In genomic region chr4:141060426-141061301, GRCm38 (mm10) we compare ENCODE assay signal across 8 mouse cellular contexts. TPM values are rescaled to one million over a fixed set of nuclear protein-coding genes. Genes with fewer than 3 reads are reported as not detected.
A peak's percentile ranks its signal among the peaks of the same experiment; 100 is the strongest.
DNase-seq lines count a peak whose midpoint lies in the region; ATAC-seq and TF ChIP-seq lines count a peak whose summit lies in the region.

TSS of gene Crocc (minus strand) at chr4:141060550.

- TF ChIP-seq EP300 in lung, postnatal 0 days (IDR thresholded peaks at IDR 0.05) = no peak

- peak within 1 kb of the TSS; percentile 68 for H3K4me3 ChIP-seq in hindbrain, embryonic 10.5 days
- H3K4me3 ChIP-seq in lung, postnatal 0 days (ENCODE audit: low read depth, low read length) = peak within 1 kb of the TSS; percentile 57

- peak; percentile 100 for DNase-seq in MN1 (ENCODE audit: low spot score)
- peak; percentile 99 for DNase-seq in cerebellum, adult 9-10 months
- peak; percentile 100 for DNase-seq in hindbrain, embryonic 10.5 days (ENCODE audit: low spot score)
- peak; percentile 98 for DNase-seq in layer of hippocampus, adult 9-11 months
- DNase-seq in lung, postnatal 0 days (ENCODE audit: low spot score) = peak; percentile 99
- DNase-seq in ovary, postnatal 14 days (ENCODE audit: low spot score) = peak; percentile 100
- DNase-seq in thymus, postnatal 14 days = peak; percentile 100

- no peaks in the 10 kb centered on the region for H3K27me3 ChIP-seq in hindbrain, embryonic 10.5 days (ENCODE audit: insufficient read depth, poor library complexity, severe bottlenecking)
- no peaks in the 10 kb centered on the region for H3K27me3 ChIP-seq in lung, postnatal 0 days (replicated peaks; ENCODE audit: insufficient read depth, low read length)

- under 1% methylated on average over 77 of the region's 77 CpGs for whole genome bisulfite sequencing in hindbrain, embryonic 10.5 days
- 2% methylated on average over 58 of the region's 77 CpGs for WGBS in lung, postnatal 0 days

- peak within 1 kb of the TSS; percentile 95 for H3K27ac ChIP-seq in hindbrain, embryonic 10.5 days
- peak within 1 kb of the TSS; percentile 88 for H3K27ac ChIP-seq in lung, postnatal 0 days (ENCODE audit: low read length)

- H3K4me1 ChIP-seq in hindbrain, embryonic 10.5 days (replicated peaks) = peaks cover 37% of the 10 kb centered on the region
- peaks cover 3% of the 10 kb centered on the region; the same call in 1 of the 2 replicates for H3K4me1 ChIP-seq in lung, postnatal 0 days (ENCODE audit: insufficient read depth, low read depth, low read length)

- peaks cover 25% of the 10 kb centered on the region for H3K36me3 ChIP-seq in hindbrain, embryonic 10.5 days
- H3K36me3 ChIP-seq in lung, postnatal 0 days (ENCODE audit: insufficient read depth, low read length) = no peaks in the 10 kb centered on the region

- ATAC-seq in frontal cortex, adult (ENCODE audit: low TSS enrichment) = peak; percentile 80
- peak; percentile 96 for ATAC-seq in lung, postnatal 0 days

- no peaks in the 10 kb centered on the region for H3K9me3 ChIP-seq in hindbrain, embryonic 10.5 days
- no peaks in the 10 kb centered on the region for H3K9me3 ChIP-seq in lung, postnatal 0 days (ENCODE audit: low read length)

- peak within 1 kb of the TSS; percentile 68 for H3K9ac ChIP-seq in lung, postnatal 0 days (replicated peaks; ENCODE audit: low read depth)

- peak within 1 kb of the TSS; percentile 90 for H3K4me2 ChIP-seq in lung, postnatal 0 days (replicated peaks; ENCODE audit: low read depth, low read length)

- peak; percentile 97 for TF ChIP-seq CTCF in lung, postnatal 0 days (IDR thresholded peaks at IDR 0.05)

RNA-seq across cellular contexts. Expression of gene Crocc, which starts in this region (rescaled TPM):
- polyA plus RNA-seq in hindbrain, embryonic 10.5 days (2016; fragmentation: Nextera tagmentation; extraction: Ambion mirVana) = 11.4 and 12.0 TPM in 2 replicates
- polyA plus RNA-seq in lung, postnatal 0 days (2015; fragmentation: Nextera tagmentation; extraction: Ambion mirVana) = 2.3 and 2.9 TPM in 2 replicates

Comparison
In these comparisons a context has a peak if more than half of its experiments do, and no peak if none do; other contexts are left out.
1. Peak in every context shown above with its lines: DNase-seq, ATAC-seq, H3K4me3 ChIP-seq and H3K27ac ChIP-seq.